Mouse (Mus musculus): Measurements from ENCODE around the gene Ranbp17.
"Not testable (repeated sequence)": the region's sequence is repeated elsewhere in the genome, so short reads cannot be mapped to it uniquely, and the experiment has no call there.

The Ranbp17 gene

GRCm38 (mm10) chr11:33513376-33513991 is at the start of gene Ranbp17:
Gene Ranbp17, minus strand, starts transcription at chr11:33513746.
- DNase-seq (ENCODE audit: low read depth) = no peak

- DNase-seq (ENCODE audit: low read depth) = no peak
Measured at GRCm38 (mm10) chr11:33554123-33554522, 40.6 kb upstream of the Ranbp17 start.

- DNase-seq (ENCODE audit: low read depth) = no peak
Measured at GRCm38 (mm10) chr11:33550861-33551560, 37.5 kb upstream of the Ranbp17 start.

GRCm38 (mm10) chr11:33547386-33547785 is 33.8 kb upstream of the Ranbp17 start:
- DNase-seq (ENCODE audit: low read depth) = no peak

- no peak for DNase-seq (ENCODE audit: low read depth)
Measured at GRCm38 (mm10) chr11:33544945-33545344, 31.4 kb upstream of the Ranbp17 start.

- DNase-seq (ENCODE audit: low read depth) = no peak
Measured at GRCm38 (mm10) chr11:33544121-33544520, 30.6 kb upstream of the Ranbp17 start.

GRCm38 (mm10) chr11:33537390-33538125 is 24.0 kb upstream of the Ranbp17 start:
- DNase-seq (ENCODE audit: low read depth) = no peak

GRCm38 (mm10) chr11:33536636-33537035 is 23.1 kb upstream of the Ranbp17 start:
- no peak for DNase-seq (ENCODE audit: low read depth)

- DNase-seq (ENCODE audit: low read depth) = no peak
Measured at GRCm38 (mm10) chr11:33534541-33534940, 21.0 kb upstream of the Ranbp17 start.

- no peak for DNase-seq (ENCODE audit: low read depth)
Measured at GRCm38 (mm10) chr11:33533577-33533976, 20.0 kb upstream of the Ranbp17 start.

- no peak for DNase-seq (ENCODE audit: low read depth)
Measured at GRCm38 (mm10) chr11:33529576-33529975, 16.0 kb upstream of the Ranbp17 start.

- DNase-seq (ENCODE audit: low read depth) = no peak
Measured at GRCm38 (mm10) chr11:33512854-33513375, 631 bp downstream of the Ranbp17 start.

- DNase-seq (ENCODE audit: low read depth) = no peak
Measured at GRCm38 (mm10) chr11:33509401-33509800, 4.1 kb downstream of the Ranbp17 start.

GRCm38 (mm10) chr11:33485746-33486145 is 27.8 kb downstream of the Ranbp17 start:
- no peak for DNase-seq (ENCODE audit: low read depth)

- no peak for DNase-seq (ENCODE audit: low read depth)
Measured at GRCm38 (mm10) chr11:33480410-33480809, 33.1 kb downstream of the Ranbp17 start.

GRCm38 (mm10) chr11:33479209-33479608 is 34.3 kb downstream of the Ranbp17 start:
- no peak for DNase-seq (ENCODE audit: low read depth)

- no peak for DNase-seq (ENCODE audit: low read depth)
Measured at GRCm38 (mm10) chr11:33476634-33477033, 36.9 kb downstream of the Ranbp17 start.

- DNase-seq (ENCODE audit: low read depth) = no peak
Measured at GRCm38 (mm10) chr11:33461172-33461571, 52.4 kb downstream of the Ranbp17 start.

- no peak for DNase-seq (ENCODE audit: low read depth)
Measured at GRCm38 (mm10) chr11:33454069-33454468, 59.5 kb downstream of the Ranbp17 start.

- no peak for DNase-seq (ENCODE audit: low read depth)
Measured at GRCm38 (mm10) chr11:33433813-33434212, 79.7 kb downstream of the Ranbp17 start.

- DNase-seq (ENCODE audit: low read depth) = not testable (repeated sequence)
Measured at GRCm38 (mm10) chr11:33428238-33428637, 85.3 kb downstream of the Ranbp17 start.

- DNase-seq (ENCODE audit: low read depth) = not testable (repeated sequence)
Measured at GRCm38 (mm10) chr11:33427789-33428188, 85.8 kb downstream of the Ranbp17 start.

GRCm38 (mm10) chr11:33422226-33422625 is 91.3 kb downstream of the Ranbp17 start:
- no peak for DNase-seq (ENCODE audit: low read depth)
